ENCODE assay signal across 25 mouse cellular contexts in genomic region chr2:34828026-34828425, GRCm38 (mm10). TPM values are rescaled to one million over a fixed set of nuclear protein-coding genes. Genes with fewer than 3 reads are reported as not detected.
DNase-seq lines count a peak whose midpoint lies in the region; ATAC-seq and TF ChIP-seq lines count a peak whose summit lies in the region.
"Had no signal": no experiment of that assay in that cellular context is flagged by ENCODE, and none has a peak within 500 bp of the region (broad histone marks: within the 10 kb centered on the region; RNA-seq: fewer than 3 reads in every experiment).

No protein-coding gene starts in this region.

- no peak for TF ChIP-seq CTCF in left cerebral cortex, adult 2 months (IDR thresholded peaks at IDR 0.05)

- no peak overlapping the region for H3K9ac ChIP-seq in liver, embryonic 15.5 days
- H3K9ac ChIP-seq: embryonic facial prominence, embryonic 12.5 days; heart, embryonic 13.5 days; lung, embryonic 14.5 days; neural tube, embryonic 12.5 days had no signal

- H3K4me3 ChIP-seq in liver, embryonic 15.5 days (replicated peaks): no peak overlapping the region
- H3K4me3 ChIP-seq in left cerebral cortex, adult 2 months: no peak overlapping the region
- H3K4me3 ChIP-seq: embryonic facial prominence, embryonic 12.5 days; heart, embryonic 13.5 days; neural tube, embryonic 12.5 days had no signal

- H3K4me1 ChIP-seq in liver, embryonic 15.5 days (replicated peaks): peaks cover 38% of the 10 kb centered on the region

- 0 out of 2 replicates have a peak, but pooled peaks cover 3% of the 10 kb centered on the region for H3K36me3 ChIP-seq in liver, embryonic 15.5 days (replicated peaks)
- H3K36me3 ChIP-seq: embryonic facial prominence, embryonic 12.5 days; heart, embryonic 13.5 days; neural tube, embryonic 12.5 days had no signal

- DNase-seq in adrenal gland, adult 8-10 months: peak; percentile 29
- DNase-seq in adrenal gland, postnatal 4 days (ENCODE audit: low spot score in 2 of 2): no peak
- peak; percentile 85 for DNase-seq in 416B (ENCODE audit: low read depth)
- DNase-seq in left cerebral cortex, postnatal 4 days: no peak
- DNase-seq in left cerebral cortex, adult 2 months (ENCODE audit: extremely low spot score in 1 of 2, low spot score in 2 of 2): no peak
- DNase-seq in left cerebral cortex, adult 9 months (ENCODE audit: low spot score in 2 of 2): no peak
- DNase-seq: cerebellum, adult 11 months; cerebellum, postnatal 36 days; lung, embryonic 14.5 days; thymus, postnatal 36 days had no signal

- WGBS in liver, embryonic 15.5 days (ENCODE audit: insufficient replicate concordance): 58% methylated on average over 1 of the region's 1 CpGs

- ATAC-seq in common myeloid progenitor, adult 5-6 weeks (replicated peaks; ENCODE audit: low read depth, poor library complexity, severe bottlenecking): 0 out of 2 replicates have a peak, but pooled peaks have one; percentile 24
- peak; percentile 23 for ATAC-seq in liver, embryonic 15.5 days (ENCODE audit: insufficient read depth)
- ATAC-seq: forebrain, embryonic 16.5 days; hindbrain, postnatal 0 days had no signal

- intact Hi-C loops in left cerebral cortex, postnatal 4 days (cut with DNase I): no loop called here
- intact Hi-C loops in left cerebral cortex, adult 2 months (cut with DNase I): loop anchor here (5.0 kb wide), 1 partner anchor 279 kb away; the partner anchor contains the start of gene Cntrl

- H3K9me3 ChIP-seq in liver, embryonic 15.5 days (replicated peaks): no peaks in the 10 kb centered on the region
- H3K9me3 ChIP-seq: embryonic facial prominence, embryonic 12.5 days had no signal

- H3K27ac ChIP-seq in liver, embryonic 15.5 days (replicated peaks): peak overlapping the region; percentile 70
- no peak overlapping the region for H3K27ac ChIP-seq in left cerebral cortex, adult 2 months
- H3K27ac ChIP-seq: embryonic facial prominence, embryonic 12.5 days; heart, embryonic 13.5 days; hindbrain, postnatal 0 days; neural tube, embryonic 12.5 days had no signal

- H3K27me3 ChIP-seq in liver, embryonic 15.5 days: no peaks in the 10 kb centered on the region; the same call in 1 of the 2 replicates
- H3K27me3 ChIP-seq: CH12.LX; embryonic facial prominence, embryonic 12.5 days; neural tube, embryonic 12.5 days had no signal

- peak overlapping the region; percentile 23; the same call in 1 of the 2 replicates for H3K4me2 ChIP-seq in liver, embryonic 15.5 days
- H3K4me2 ChIP-seq: embryonic facial prominence, embryonic 12.5 days; heart, embryonic 13.5 days; lung, embryonic 14.5 days; midbrain, embryonic 11.5 days; neural tube, embryonic 12.5 days had no signal

RNA-seq across cellular contexts. Expression of gene Fbxw2, which starts 1.9 kb away (rescaled TPM):
- total RNA-seq in adrenal gland, adult 8-10 months (2022): 10 to 100 TPM; 65.3 to 90.7 (median 79.0) TPM
- 10 to 100 TPM; 70.4 to 77.6 TPM for total RNA-seq in adrenal gland, postnatal 4 days (2021)
- total RNA-seq in common myeloid progenitor, adult 5-6 weeks (2017): 59.0 and 63.9 TPM in 2 replicates
- polyA plus RNA-seq in liver, embryonic 15.5 days (2015; fragmentation: Nextera tagmentation; extraction: Ambion mirVana): 57.5 and 60.5 TPM in 2 replicates
- total RNA-seq in left cerebral cortex, postnatal 4 days (2021): 100 to 1,000 TPM; 103 to 104 TPM
- total RNA-seq in left cerebral cortex, adult 2 months (2021): 100 to 1,000 TPM in 1 of 2 experiments, 10 to 100 TPM in 1; 86.8 to 100 TPM

RNA-seq across cellular contexts. Expression of gene Gm34653, which starts 4.8 kb away (rescaled TPM):
- total RNA-seq in adrenal gland, adult 8-10 months (2022): under 1 TPM in 1 of 4 experiments, not detected in 3; 0.16 TPM
- total RNA-seq in adrenal gland, postnatal 4 days (2021): under 1 TPM in 1 of 2 experiments, not detected in 1; 0.17 TPM
- not detected in 2 replicates for total RNA-seq in common myeloid progenitor, adult 5-6 weeks (2017)
- polyA plus RNA-seq in liver, embryonic 15.5 days (2015; fragmentation: Nextera tagmentation; extraction: Ambion mirVana): not detected in 2 replicates
- total RNA-seq in left cerebral cortex, postnatal 4 days (2021): not detected
- under 1 TPM in 1 of 2 experiments, not detected in 1; 0.27 TPM for total RNA-seq in left cerebral cortex, adult 2 months (2021)
- total RNA-seq: CH12.LX; hematopoietic stem cell, adult 5-6 weeks; layer of hippocampus, postnatal 14 days; left cerebral cortex, postnatal 25 days; monocyte, adult 5-6 weeks had no signal
- polyA plus RNA-seq: embryonic facial prominence, embryonic 12.5 days; forebrain, embryonic 16.5 days; heart, embryonic 13.5 days; kidney, embryonic 14.5 days; large intestine, adult 2 months; lung, embryonic 14.5 days; midbrain, embryonic 11.5 days; neural tube, embryonic 12.5 days had no signal

RNA-seq across cellular contexts. Expression of gene Rabepk, which starts 28.3 kb away (rescaled TPM):
- total RNA-seq in adrenal gland, adult 8-10 months (2022): 10 to 100 TPM; 26.4 to 33.2 (median 29.0) TPM
- 10 to 100 TPM; 29.7 to 31.4 TPM for total RNA-seq in adrenal gland, postnatal 4 days (2021)
- 28.5 and 44.6 TPM in 2 replicates for total RNA-seq in common myeloid progenitor, adult 5-6 weeks (2017)
- 20.1 and 22.3 TPM in 2 replicates for polyA plus RNA-seq in liver, embryonic 15.5 days (2015; fragmentation: Nextera tagmentation; extraction: Ambion mirVana)
- total RNA-seq in left cerebral cortex, postnatal 4 days (2021): 10 to 100 TPM; 22.9 to 25.2 TPM
- total RNA-seq in left cerebral cortex, adult 2 months (2021): 10 to 100 TPM; 32.0 to 34.4 TPM

RNA-seq across cellular contexts. Expression of gene Cutal, which starts 46.2 kb away (rescaled TPM):
- total RNA-seq in adrenal gland, adult 8-10 months (2022): 1 to 10 TPM in 1 of 4 experiments, under 1 TPM in 3; 0.41 to 1.4 (median 0.74) TPM
- total RNA-seq in adrenal gland, postnatal 4 days (2021): 1 to 10 TPM; 2.4 to 3.0 TPM
- not detected in 2 replicates for total RNA-seq in common myeloid progenitor, adult 5-6 weeks (2017)
- 8.2 and 8.4 TPM in 2 replicates for polyA plus RNA-seq in liver, embryonic 15.5 days (2015; fragmentation: Nextera tagmentation; extraction: Ambion mirVana)
- under 1 TPM; 0.20 to 0.52 TPM for total RNA-seq in left cerebral cortex, postnatal 4 days (2021)
- total RNA-seq in left cerebral cortex, adult 2 months (2021): under 1 TPM; 0.23 to 0.93 TPM
- total RNA-seq: CH12.LX; hematopoietic stem cell, adult 5-6 weeks; monocyte, adult 5-6 weeks had no signal
- polyA plus RNA-seq: embryonic facial prominence, embryonic 12.5 days; forebrain, embryonic 16.5 days; neural tube, embryonic 12.5 days had no signal

RNA-seq across cellular contexts. Expression of gene Psmd5, which starts 46.7 kb away (rescaled TPM):
- total RNA-seq in adrenal gland, adult 8-10 months (2022): 10 to 100 TPM; 42.6 to 49.8 (median 45.8) TPM
- total RNA-seq in adrenal gland, postnatal 4 days (2021): 10 to 100 TPM; 41.5 to 41.7 TPM
- 32.7 and 36.0 TPM in 2 replicates for total RNA-seq in common myeloid progenitor, adult 5-6 weeks (2017)
- polyA plus RNA-seq in liver, embryonic 15.5 days (2015; fragmentation: Nextera tagmentation; extraction: Ambion mirVana): 67.5 and 71.5 TPM in 2 replicates
- 10 to 100 TPM; 38.2 to 45.8 TPM for total RNA-seq in left cerebral cortex, postnatal 4 days (2021)
- 10 to 100 TPM; 31.9 to 35.7 TPM for total RNA-seq in left cerebral cortex, adult 2 months (2021)

Comparison
In these comparisons a context has a peak if more than half of its experiments do, and no peak if none do; other contexts are left out.
1. DNase-seq: peak in adrenal gland, adult 8-10 months (single experiment) and 416B (single experiment); none in adrenal gland, postnatal 4 days (0 of 2), left cerebral cortex, postnatal 4 days (single experiment), left cerebral cortex, adult 2 months (0 of 2) and left cerebral cortex, adult 9 months (0 of 2).